Mouse (Mus musculus) small intestine, adult 2 months (tissue): ENCODE results near the gene Tbcel.

Experiments used
- CTCF ChIP-seq: fragments of 200-500 bp; IDR thresholded peaks from 2 replicates; pipeline ENCODE4 v1.5.1; 2012; ENCODE audit warnings: low read depth, mild to moderate bottlenecking, control low read depth, inconsistent platforms, low read length, moderate library complexity, mixed read lengths; ENCODE audit not compliant: insufficient replicate concordance, insufficient read length; ENCODE audit errors: extremely low read depth
- POLR2A ChIP-seq: fragments of 200-500 bp; IDR thresholded peaks from 2 replicates; pipeline ENCODE4 v1.6.1; 2012; ENCODE audit warnings: low read depth, mild to moderate bottlenecking, control low read depth, inconsistent platforms, low read length, moderate library complexity

DNA sequence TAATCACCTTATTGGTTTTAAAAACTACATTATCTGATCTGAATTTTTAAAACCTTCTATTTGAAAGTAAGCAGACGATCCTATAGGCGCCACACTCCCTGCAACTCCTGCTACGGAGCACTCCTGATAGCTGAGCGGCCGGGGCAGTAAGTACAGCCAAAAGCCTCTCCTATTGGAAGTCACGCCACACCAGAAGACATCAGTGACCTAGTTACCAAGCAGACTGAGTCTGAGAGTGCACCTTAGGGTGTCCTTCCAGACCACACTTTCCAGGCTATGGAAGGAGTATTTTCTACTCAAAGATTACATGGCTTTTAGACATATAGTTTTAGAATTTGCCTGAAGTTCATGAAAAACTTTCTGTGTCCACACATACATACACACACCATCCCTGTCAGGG lies 47.9 kb downstream of the Tbcel start:
- TF ChIP-seq CTCF, result no peak
- no peak for TF ChIP-seq POLR2A
